Mouse (Mus musculus): ENCODE results near the gene Chtop.

Chtop gene

DNA sequence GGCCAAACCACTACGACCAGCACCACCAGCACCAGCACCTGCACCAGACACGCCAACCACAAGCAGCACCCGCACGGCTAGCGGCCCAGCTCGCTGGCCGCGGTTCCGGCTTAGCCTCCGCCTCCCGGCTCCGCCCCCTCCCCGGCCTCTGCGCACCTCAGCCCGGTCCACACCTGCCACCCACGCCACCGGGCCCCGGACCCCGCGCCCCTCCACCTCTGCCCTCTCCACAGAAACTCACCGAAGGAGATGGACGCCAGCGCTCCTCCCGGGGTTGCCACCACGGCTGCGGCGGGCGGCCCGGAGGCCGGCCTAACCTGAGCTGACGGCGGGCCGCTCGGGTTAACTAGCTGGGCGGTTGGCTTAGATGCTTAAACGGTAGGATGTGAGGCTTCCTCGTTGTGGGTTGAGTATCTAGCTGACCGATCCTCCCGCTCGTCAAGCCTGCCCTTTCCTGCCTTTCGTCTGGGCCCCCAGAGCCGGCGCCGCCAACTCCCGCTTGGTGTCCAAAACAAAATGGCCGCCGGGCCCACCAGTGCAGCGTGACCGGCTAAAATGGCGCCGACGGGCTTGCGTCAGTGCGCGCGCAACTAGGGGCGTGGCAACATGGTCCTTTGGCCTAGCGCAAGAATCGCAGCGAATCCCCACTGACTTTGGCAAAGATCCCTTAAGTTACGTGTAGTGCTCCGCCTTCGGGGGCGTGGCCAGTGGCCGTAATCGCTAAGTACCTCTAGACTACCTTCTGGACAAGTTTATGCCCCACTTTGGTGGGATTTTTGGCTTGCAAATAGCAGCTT, at the start of gene Chtop:
Gene Chtop (minus strand): TSS at position 549 of the 797 bp plus-strand sequence.
- DNase-seq (ENCODE audit: low spot score) = peak; percentile 100

DNA sequence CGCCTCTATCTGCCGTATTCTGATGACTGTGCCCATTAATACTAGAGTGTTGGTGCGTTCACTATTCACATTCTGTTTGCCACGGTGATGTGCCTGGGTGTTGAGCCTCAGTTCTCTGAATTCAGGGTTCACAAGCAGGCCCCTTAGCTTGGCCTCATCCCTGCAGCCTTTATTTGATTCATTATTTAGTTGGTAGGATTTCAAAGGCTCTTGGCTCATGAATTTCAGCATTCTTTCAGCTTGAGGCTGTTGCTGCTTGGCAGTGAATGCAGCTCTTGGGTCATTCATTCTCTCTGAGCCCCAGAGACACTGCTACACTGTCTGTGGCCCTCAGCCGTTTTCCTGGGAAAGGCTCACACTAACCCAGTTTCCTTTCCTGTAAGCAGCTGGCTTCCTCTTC, 46.7 kb upstream of the Chtop start:
- no peak for DNase-seq (ENCODE audit: low spot score)

DNA sequence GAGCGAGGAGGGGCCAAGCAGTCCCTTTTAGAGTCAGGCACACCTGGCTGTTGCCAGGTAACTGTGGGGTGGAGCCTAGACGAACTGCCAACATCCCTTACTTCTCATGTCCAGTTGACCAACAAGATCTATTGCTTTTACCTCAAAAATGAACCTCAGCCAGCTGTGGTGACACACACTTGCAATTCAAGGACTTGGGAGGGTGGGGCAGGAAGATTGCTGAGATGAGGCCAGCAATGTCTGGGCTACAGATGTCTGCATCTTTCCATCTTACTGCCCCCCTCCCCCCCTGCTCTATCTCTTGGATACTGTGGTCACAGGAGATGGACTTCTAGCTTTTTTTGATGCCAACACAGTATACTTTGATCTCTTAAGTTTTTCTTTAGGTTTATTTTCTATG, 42.9 kb upstream of the Chtop start:
- DNase-seq (ENCODE audit: low spot score) = no peak

DNA sequence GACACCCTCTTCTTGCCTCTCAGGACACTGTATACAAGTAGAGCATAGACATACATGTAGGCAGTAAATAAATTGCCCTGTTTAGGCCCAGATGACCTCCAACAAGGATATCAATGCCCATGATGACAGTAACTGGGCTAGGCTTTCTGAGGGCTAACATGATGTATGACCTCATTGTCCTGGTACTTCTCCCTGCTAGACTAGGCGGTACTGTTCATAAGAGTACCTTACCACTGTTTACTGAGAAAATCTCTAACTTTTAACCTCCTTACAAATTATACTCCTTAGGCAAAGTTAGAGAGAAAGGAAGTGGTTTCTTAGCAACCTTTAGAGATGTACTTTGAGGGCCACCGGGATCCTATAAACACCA, 41.1 kb upstream of the Chtop start:
- DNase-seq (ENCODE audit: low spot score) = no peak

DNA sequence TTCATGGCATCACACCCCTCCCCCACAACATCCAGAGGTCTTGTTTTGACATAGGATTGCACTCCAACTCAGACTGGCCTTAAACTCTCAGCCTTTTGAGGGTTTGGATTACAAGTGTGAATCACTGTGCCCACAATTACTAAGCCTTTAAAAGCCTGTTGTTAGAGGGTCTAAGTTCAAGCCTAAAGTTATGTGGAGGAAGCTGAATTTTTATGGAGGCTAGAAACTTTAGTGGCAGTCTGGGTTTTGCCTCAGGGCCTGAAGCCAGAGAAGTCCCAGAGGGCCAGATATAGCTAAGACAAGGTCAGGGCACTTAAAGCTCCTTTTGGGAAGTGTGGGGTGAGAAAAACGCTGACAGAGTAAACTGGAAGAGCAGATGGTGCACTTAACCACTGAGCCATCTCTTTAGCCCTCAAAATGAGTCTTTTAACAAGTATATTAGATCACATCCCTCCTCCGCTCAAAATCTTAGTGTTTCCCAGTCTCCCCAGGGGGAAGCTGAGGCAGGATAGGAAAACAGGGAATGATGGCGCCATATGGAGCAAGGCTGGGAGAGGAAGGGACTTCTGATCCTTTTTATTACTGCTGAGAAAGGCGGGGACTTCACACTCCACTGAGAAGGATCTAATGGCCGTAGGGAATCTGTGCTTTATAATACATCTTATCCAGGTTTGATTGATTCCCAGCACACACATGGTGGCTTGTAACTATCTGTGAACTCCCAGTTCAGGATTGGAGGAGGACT, 40.5 kb upstream of the Chtop start:
- DNase-seq (ENCODE audit: low spot score) = no peak

DNA sequence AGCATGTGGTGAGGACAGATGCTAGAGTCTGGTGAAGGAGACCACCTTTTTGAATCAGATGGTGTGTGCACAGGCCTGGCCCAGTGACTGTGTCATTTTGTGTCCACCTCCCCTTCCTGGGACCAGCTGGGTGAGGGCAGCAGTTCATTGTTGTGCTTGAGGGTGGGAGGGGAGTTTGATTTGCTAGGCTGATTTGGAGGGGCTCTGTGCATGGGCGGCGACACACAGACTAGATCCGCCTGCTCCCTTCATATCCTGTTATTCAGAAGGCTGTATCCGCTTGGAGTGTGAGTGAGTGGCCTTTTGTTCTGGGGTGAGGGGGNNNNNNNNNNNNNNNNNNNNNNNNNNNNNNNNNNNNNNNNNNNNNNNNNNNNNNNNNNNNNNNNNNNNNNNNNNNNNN, 31.6 kb upstream of the Chtop start:
- DNase-seq (ENCODE audit: low spot score) = no peak

DNA sequence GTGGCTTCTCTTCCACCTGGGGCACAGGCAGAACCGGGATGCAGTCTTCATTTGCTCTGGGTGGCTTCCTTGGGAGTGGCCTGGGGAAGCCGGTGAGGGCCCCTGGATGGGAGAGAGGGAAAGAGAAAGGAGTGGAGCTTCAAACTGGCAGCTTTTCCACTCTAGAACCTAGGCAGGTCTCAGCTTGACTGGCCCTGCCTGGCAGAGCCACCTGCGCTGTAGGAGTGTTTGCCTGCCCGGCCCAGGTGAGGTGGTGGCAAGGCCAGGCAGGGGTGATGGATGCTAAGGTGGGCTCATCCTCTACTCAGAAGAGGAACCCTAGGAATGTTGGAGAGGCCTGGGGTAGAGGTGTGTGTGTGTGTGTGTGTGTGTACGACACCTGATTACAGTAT, 28.6 kb upstream of the Chtop start:
- DNase-seq (ENCODE audit: low spot score) = peak; percentile 70

DNA sequence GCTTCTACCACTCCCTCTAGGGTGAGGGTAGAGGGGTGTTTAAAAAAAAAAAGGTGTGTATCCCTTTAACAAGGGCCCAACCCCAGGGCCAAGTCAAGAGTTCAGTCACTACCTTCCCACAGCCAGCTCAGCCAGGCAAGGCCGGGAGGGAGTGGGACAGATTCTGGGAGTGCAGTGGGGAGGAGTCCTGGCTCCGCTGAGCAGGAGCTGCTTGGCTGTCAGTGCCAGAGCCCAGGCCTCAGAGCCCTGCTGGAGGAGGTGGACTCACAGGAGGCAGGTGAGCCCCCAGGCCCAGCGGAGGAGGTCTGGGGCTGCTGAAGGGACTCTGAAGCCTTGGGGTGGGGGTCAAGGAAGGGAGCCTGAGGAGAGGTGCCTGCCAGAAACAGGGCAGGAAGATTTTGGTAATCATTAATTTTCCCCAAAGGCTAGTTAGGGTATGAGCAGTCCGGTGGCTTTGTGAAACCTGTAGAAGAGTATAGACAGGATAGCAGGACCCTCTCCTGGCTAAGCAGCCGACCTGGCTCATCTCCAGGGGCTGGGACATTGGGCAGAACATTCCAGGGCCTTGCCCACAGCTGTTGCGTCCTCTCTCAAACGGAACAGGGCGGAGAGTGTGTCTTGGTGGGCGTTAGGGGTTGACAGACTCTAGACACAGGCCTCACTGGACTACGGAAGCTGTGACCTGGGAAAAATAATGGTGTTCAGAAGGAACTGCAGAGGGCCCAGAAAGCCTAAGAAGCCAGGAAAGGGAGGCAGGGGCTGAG, 28.0 kb upstream of the Chtop start, which contains the start of gene S100a16:
Gene S100a16 (plus strand): TSS at position 114 of the 764 bp plus-strand sequence.
- peak; percentile 88 for DNase-seq (ENCODE audit: low spot score)

DNA sequence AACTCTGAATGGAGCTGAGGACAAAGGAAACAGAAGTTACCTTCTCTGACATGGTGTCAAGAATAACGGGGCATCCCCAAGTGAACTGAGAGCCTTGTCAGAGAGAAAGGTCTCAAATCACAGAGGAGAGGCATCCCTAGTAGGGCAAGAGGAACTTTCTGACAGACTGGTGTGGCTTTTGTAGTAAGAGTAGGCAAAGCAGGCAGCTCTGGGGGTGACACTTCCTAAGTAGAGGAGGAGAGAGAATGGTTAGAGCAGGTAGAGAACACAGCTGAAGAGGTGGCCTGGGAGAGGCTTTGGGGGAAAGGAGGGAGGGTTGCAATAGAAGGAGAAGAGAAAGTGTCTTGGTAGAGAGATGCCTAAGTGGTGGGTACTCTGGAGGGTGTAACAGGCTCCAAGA, 26.1 kb upstream of the Chtop start:
- no peak for DNase-seq (ENCODE audit: low spot score)

DNA sequence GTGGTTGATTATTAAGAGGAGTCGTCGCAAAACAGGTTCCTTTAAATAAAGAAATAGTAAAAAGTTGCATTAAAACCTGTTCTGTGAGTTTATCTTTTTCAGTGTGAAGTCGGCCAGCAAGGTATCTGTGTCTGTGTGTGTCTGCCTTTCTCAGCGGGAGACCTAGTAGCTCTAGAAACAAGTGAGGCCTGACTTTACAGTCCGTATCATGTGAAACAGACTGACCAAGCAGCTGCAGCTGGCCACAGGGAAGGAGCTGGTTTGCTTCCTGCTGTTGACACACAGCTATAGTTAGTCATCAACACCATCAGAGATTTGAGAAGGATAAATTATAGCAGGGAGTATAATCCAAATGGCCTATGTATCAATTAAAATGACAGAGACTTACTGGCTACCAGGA, 22.4 kb upstream of the Chtop start:
- no peak for DNase-seq (ENCODE audit: low spot score)

DNA sequence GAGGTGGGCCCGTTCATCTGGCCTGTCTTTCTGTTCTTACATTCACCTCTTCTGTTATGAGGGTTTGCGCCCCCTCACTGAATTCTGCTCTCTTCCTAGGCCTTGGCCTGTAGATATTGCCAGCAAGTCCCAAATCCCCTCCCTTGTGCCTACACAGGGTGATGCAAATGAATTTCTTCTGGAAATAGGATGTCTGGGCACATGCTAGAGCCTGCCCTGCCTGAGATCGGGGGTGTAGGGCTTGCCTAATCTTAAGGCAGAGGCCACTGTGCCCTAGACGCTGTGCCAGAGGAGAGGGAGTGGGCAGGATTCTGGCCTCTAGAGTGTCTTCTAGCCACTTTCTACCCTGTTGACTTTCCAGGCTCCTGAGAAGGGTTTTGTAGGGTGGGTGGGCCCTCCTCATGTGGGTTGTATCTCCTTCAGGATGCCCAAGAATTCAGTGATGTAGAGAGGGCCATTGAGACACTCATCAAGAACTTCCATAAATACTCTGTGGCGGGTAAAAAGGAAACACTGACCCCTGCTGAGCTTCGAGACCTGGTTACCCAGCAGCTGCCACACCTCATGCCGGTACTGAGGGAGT, 18.1 kb upstream of the Chtop start:
- DNase-seq (ENCODE audit: low spot score) = no peak

DNA sequence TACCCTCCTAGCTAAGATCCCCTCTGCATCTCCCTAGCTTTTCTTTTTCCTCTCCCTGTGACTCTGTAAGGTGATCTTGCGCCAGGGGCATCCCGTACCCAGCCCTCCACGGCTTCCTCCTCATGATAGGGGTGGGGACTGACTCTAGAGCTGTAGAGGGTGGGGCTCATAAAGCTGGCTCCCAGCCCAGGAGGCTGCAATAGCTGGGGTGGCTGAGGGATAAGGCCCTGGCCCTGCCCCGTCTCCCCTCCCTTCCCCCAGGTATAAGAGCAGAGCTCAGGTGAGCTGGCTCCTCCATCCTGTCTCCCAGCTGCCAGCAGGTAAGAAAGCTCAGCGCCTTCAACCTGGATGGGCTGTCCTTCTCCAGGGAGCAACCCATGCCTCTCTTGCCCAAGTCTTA, 17.3 kb upstream of the Chtop start, which contains the start of gene S100a14:
Gene S100a14 (plus strand): TSS at position 277 of the 400 bp plus-strand sequence.
- peak; percentile 88 for DNase-seq (ENCODE audit: low spot score)

DNA sequence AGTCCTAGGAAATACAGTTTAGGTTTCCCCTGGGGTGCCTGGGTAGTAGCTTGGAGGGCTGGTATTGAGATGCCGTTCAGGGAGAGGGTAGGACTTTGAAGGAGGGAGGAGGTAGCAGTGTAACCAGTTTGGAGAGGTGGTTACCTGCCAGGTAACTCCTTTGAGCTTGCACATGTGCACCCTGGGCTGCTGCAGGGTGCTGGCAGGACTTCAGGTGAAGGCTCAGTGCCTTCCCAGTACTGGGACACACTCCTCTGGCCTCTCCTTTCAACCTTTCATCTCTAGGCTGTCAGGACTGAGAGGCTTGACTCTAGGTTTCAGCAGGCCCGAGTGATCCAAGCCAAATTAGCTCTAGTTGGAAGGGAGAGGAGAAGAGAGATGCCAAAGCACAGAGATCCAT, 16.8 kb upstream of the Chtop start:
- peak; percentile 32 for DNase-seq (ENCODE audit: low spot score)

DNA sequence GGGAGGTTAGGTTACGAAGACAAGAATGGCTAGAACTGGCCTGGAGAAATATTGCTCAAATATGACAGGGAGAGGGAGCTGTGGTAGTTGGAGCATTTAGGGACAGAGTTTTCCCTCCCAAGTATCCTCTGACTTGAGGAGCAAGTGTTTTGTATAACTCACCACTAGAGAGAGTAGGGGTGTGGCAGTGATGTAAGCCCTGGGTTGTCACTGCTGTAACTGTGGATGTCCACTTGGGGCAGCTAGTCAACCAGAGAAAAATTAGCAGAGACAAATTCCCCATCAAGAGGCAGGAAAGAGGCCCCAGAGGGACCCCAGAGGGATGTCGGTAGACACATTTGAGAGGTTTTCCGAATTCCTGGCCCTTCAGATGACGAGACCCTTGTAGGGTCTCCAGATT, 16.1 kb upstream of the Chtop start:
- DNase-seq (ENCODE audit: low spot score) = peak; percentile 61

DNA sequence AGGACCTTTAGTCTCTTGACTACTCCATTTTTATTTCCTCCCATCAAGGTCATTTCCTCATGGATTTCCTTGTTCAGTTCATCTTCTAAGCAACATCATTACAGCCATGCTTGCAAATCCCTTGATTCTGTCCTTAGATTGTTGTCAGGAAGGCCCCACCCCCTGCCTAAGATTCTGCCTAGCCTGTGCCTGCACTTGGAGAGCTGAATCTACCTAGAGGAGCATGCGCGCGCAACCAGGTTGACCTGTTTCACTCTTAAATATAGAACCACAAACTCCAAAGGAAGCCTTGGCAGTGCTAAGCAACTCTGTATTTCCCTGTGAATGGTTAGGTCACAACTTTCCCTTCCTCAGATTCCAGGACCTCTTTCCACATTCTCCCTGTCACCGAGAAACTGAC, 8.4 kb upstream of the Chtop start:
- DNase-seq (ENCODE audit: low spot score) = no peak

DNA sequence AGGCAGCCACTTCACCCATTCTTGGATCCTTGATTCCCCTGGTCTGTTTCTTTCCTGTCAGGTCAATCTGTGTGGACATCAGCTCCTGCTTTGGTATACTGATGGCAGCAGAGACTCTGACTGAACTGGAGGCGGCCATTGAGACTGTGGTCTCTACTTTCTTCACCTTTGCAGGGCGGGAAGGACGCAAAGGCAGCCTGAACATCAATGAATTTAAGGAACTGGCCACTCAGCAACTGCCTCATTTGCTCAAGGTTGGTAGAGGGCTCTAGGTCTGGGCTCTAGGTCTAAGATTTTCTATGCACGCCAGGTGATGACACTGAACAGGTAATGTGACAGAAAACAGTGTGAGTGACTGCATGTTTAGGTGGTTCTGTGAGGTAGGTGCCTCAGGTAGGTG, 6.5 kb upstream of the Chtop start:
- DNase-seq (ENCODE audit: low spot score) = no peak

DNA sequence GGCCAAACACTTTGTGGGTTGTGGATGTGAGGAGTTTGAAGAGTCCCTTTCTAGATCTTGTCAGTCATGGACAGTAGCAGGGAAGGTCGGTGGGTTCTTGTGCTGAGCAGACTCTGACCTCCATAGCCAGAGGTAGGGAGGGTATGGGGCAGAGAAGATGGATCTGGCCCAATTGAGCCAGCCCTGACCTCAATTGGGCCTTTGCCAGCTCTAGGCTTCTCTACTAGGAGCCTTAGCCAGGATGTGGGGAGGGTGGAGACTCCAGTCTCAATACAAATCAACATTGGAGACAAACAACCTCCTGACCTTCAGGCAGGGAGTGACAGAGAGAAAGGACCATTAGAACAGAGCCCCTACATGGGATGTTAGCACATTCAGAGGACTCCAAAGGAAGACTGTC, 5.9 kb upstream of the Chtop start:
- DNase-seq (ENCODE audit: low spot score) = peak; percentile 34

DNA sequence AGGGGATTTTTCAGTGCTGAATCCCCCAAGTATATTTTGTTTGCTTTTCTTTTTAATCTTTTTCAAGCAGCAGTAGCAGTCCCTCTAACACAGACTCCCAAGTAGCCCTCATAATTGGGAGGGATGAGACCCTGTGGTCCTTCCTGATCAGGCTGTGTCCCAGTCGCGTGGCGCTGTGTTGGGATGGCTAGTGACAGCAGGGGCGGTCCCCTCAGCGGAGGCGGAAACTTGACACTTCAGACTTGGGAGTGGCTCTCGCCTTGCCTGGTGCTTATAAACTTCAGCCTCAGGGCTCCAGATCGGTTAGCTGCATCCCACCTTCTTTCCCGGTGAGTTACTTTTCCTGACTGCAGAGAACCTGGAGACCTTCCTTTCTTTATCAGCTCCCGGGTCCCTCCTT, 5.4 kb upstream of the Chtop start:
- peak; percentile 71 for DNase-seq (ENCODE audit: low spot score)

DNA sequence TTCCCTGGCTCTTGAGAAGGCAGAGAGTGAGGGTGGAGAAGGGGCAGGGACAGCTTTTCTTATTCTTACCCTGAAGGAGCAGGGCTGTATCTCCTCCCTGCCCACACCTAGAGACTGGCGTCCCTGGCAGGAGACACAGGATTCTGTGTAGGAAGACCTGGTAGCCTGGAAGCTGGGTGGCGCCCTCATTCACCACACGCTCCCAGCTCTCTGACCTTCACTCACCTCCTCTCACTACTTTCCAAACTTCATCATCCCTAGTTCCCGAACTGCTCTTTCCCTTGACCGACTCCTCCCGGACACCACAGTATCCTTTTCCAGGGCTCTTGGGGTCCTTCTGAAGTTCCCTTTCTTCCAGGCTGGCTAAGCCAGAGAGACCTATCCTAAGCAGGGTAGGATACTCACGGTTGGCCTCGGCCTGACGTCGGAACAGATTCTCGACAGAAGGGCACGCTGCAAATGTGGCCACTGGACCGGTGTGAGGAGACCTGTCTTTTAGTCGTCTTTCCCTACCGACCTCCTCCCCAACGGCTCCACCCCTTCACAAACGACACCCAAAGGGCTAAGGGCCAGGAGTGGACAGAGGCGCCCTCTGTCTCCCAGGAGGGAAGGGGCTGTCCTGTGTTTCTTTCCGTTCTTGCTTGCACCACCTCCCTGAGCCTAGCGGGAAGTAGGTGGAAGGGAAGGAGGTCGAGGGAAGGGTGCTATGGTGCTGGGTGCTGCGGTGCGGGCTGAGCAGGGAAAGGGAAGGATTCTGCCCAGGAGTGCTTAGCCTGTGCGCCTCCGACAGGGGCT, 4.7 kb upstream of the Chtop start, which contains the start of the genes S100a1 and S100a13:
Gene S100a1 (minus strand): TSS at position 597 of the 795 bp plus-strand sequence.
Gene S100a13 (plus strand): TSS at position 640 of the 795 bp plus-strand sequence.
- peak; percentile 82 for DNase-seq (ENCODE audit: low spot score)

DNA sequence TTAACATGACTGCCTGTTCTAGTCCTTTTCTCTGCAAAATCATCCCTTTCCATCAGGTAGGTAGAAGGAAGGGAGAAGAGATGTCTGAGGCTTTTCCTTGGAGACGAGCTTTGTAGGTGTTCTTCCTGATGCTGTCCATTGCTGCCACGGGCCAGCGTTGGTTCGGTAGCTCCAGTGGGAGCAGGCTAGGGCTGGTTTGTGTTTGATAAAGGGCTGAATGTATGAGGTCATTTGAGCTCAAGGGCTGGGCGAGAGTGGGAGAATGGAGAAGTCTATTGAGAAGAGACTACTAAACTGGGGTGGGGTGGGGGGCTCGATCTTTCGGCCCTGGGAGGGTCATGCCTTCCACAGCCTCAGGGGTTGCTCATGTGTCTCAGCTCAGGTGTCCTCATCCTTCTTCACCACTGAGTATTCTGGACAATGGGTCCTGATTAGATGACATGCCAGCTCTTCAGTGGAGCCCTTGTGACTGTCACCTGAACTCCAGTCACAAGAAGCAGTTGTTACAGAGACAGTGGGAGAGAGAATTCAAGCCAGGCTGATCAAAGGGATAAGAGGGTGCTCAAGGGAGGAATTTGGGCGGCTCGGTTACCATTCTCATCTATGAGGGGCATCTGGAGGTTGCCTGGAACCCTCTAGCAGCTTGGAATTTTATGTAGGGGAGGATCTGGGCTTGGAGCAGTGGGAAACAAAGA, 3.8 kb upstream of the Chtop start:
- DNase-seq (ENCODE audit: low spot score) = no peak

DNA sequence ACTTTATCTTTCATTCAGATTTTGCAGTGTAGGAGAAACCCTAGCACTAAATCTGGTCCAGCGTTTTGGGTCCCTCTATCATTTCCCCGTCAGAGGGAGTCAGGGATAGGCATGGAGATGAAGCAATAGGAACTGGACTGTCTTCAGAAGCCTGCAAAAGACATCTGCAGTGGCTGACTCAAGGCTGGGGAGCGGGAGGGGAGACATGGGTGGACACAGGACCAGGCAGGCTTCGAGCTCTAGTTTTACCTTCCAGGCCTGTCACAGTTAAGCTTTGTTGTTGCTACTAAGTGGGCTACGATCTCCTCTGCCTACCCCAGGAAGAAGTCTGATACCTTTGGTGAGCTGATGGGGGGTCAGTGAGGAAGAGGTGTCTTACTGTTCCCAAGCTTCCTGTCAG, 3.0 kb upstream of the Chtop start:
- DNase-seq (ENCODE audit: low spot score) = no peak

Measured in urinary bladder, postnatal 14 days (tissue).